Mouse (Mus musculus) gastrocnemius, postnatal 10 days (tissue): ENCODE data around the gene Htr2a. TPM values are rescaled to one million over a fixed set of nuclear protein-coding genes. Genes with fewer than 3 reads are reported as not detected.

Experiments used
- DNase-seq: peaks from one replicate; pipeline ENCODE4 v3.0.0; 2021; ENCODE audit warnings: mixed read lengths
- total RNA-seq, 2 experiments: library from RNA; stranded (reverse); gene quantifications; 2 replicates each; pipeline ENCODE4 v1.2.3; 2021

The Htr2a gene
- total RNA-seq, 2 experiments from 2014 or later: 0.61 to 0.72 TPM

GRCm38 (mm10) chr14:74697432-74697831, 56.8 kb downstream of the Htr2a start:
- DNase-seq: no peak

- no peak for DNase-seq
Measured at GRCm38 (mm10) chr14:74699241-74699640, 58.6 kb downstream of the Htr2a start.

- DNase-seq: no peak
Measured at GRCm38 (mm10) chr14:74703930-74704329, 63.3 kb downstream of the Htr2a start.

- DNase-seq: peak; percentile 17
Measured at GRCm38 (mm10) chr14:74709054-74709453, 68.4 kb downstream of the Htr2a start.

- DNase-seq: no peak
Measured at GRCm38 (mm10) chr14:74723541-74723940, 82.9 kb downstream of the Htr2a start.

GRCm38 (mm10) chr14:74731221-74732078, 90.8 kb downstream of the Htr2a start:
- DNase-seq: no peak

- peak; percentile 90 for DNase-seq
Measured at GRCm38 (mm10) chr14:74732079-74732783, 91.6 kb downstream of the Htr2a start, which contains the start of gene Esd. Gene Esd, plus strand, starts transcription at chr14:74732297.

GRCm38 (mm10) chr14:74733397-74733796, 92.8 kb downstream of the Htr2a start:
- no peak for DNase-seq

GRCm38 (mm10) chr14:74735471-74735870, 94.8 kb downstream of the Htr2a start:
- no peak for DNase-seq

- no peak for DNase-seq
Measured at GRCm38 (mm10) chr14:74736850-74737249, 96.2 kb downstream of the Htr2a start.

Other genes starting within 250 kb of the Htr2a start
- gene Esd, start 91.5 kb downstream of the Htr2a start, total RNA-seq: 100 to 1,000 TPM in 1 of 2 experiments, 10 to 100 TPM in 1; 99.5 to 108 TPM